Mouse (Mus musculus): ENCODE measurements at regions not wholly inside any gene's neighbourhood (a gene's known extent, or its start where the extent isn't known, plus 50 kb on each side); places are given as distances from the start of the nearest gene placed in this dataset.
"Not testable (repeated sequence)": the region's sequence is repeated elsewhere in the genome, so short reads cannot be mapped to it uniquely, and the experiment has no call there.

DNA sequence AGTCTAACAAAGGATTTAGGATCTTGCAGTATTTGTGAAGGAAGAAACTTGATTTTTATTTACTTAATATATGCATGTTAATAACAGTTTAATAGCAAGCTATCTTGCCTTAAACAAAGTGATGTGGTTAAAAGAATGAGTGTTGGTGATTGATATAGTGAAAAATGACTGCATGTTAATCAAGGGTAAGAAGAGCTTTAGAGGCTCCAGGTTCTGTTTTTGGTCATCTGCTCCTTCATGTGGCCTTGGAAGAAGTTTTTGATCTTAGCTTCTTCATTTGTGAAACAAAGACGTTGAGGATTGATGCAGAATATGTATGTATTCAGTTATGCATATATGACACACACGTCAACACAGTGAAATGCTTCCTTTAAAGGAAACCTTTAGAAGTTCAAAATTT is 97.1 kb upstream of the Palmd start:
- H3K27me3 ChIP-seq (replicated peaks; ENCODE audit: control insufficient read depth, insufficient read depth, low read length): no peaks in the 10 kb centered on the region
- H3K4me1 ChIP-seq (ENCODE audit: control insufficient read depth, insufficient read depth, low read length): no peaks in the 10 kb centered on the region
- no peaks in the 10 kb centered on the region for H3K36me3 ChIP-seq (ENCODE audit: control insufficient read depth, insufficient read depth, low read length)
- TF ChIP-seq CTCF (conservative IDR thresholded peaks at IDR 0.05; ENCODE audit: insufficient read depth, insufficient read length, low read depth, low read length) (no peak), POLR2A (IDR thresholded peaks at IDR 0.05; ENCODE audit: low read depth, low read length) (no peak)
- 86% methylated on average over 2 of the region's 2 CpGs for WGBS
- no peak overlapping the region for H3K27ac ChIP-seq (ENCODE audit: insufficient read depth, low read depth, low read length)
- no peak overlapping the region for H3K4me3 ChIP-seq (ENCODE audit: insufficient read depth, low read depth, low read length)
- DNase-seq: no peak

DNA sequence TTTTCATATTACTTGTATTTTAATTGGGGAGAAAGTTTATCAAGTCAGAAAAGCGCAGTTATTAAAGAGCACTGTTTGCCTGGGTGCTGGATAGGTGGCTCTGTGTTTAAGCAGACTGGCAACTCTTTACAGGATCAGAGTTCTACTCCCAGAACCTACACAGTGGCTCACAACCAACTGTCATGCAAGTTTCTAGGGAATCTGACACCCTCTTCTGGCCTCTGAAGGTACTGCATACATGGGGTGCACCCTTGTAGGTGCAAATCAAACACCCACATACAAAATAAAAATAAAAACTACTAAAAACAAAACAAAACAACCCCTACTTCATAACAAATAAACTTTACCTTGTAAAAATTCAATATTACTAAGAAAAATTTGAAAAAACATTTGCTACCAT is 93.0 kb upstream of the Palmd start:
- TF ChIP-seq CTCF (conservative IDR thresholded peaks at IDR 0.05; ENCODE audit: insufficient read depth, insufficient read length, low read depth, low read length): peak; percentile 49; the same call in 1 of the 2 replicates
- TF ChIP-seq POLR2A (IDR thresholded peaks at IDR 0.05; ENCODE audit: low read depth, low read length): no peak
- Histone ChIP-seq H3K27me3 (replicated peaks; ENCODE audit: control insufficient read depth, insufficient read depth, low read length) (no peaks in the 10 kb centered on the region), H3K4me1 (ENCODE audit: control insufficient read depth, insufficient read depth, low read length) (no peaks in the 10 kb centered on the region), H3K36me3 (ENCODE audit: control insufficient read depth, insufficient read depth, low read length) (no peaks in the 10 kb centered on the region), H3K4me3 (ENCODE audit: insufficient read depth, low read depth, low read length) (no peak overlapping the region), H3K27ac (ENCODE audit: insufficient read depth, low read depth, low read length) (no peak overlapping the region)
- peak; percentile 24 for DNase-seq
- 98% methylated on average over 1 of the region's 1 CpGs for WGBS

DNA sequence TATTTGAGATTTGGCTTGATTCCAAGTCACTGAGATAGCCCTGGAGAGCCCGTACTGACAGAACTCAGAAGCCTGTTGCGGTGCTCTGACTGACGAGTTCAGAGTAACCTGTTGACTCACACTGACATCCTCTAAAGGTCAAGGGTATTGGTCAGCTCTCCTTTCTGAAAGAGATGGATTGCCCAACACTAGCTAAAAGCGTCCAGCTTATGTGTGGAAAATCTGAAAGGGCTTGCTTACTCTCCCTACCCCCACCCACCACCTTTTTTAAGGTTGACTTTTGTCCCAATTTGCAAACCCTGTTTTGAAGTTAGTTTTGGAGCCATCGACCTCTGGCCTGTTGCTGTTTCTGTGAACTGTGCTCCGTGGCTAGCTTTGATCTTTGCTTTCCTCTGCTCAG is 92.4 kb upstream of the Palmd start:
- no peak overlapping the region for H3K4me3 ChIP-seq (ENCODE audit: insufficient read depth, low read depth, low read length)
- H3K27me3 ChIP-seq (replicated peaks; ENCODE audit: control insufficient read depth, insufficient read depth, low read length): no peaks in the 10 kb centered on the region
- no peak overlapping the region for H3K27ac ChIP-seq (ENCODE audit: insufficient read depth, low read depth, low read length)
- H3K4me1 ChIP-seq (ENCODE audit: control insufficient read depth, insufficient read depth, low read length): no peaks in the 10 kb centered on the region
- 47% methylated on average over 6 of the region's 6 CpGs for WGBS
- TF ChIP-seq POLR2A (IDR thresholded peaks at IDR 0.05; ENCODE audit: low read depth, low read length) (no peak), CTCF (conservative IDR thresholded peaks at IDR 0.05; ENCODE audit: insufficient read depth, insufficient read length, low read depth, low read length) (no peak)
- peak; percentile 3 for DNase-seq
- no peaks in the 10 kb centered on the region for H3K36me3 ChIP-seq (ENCODE audit: control insufficient read depth, insufficient read depth, low read length)

DNA sequence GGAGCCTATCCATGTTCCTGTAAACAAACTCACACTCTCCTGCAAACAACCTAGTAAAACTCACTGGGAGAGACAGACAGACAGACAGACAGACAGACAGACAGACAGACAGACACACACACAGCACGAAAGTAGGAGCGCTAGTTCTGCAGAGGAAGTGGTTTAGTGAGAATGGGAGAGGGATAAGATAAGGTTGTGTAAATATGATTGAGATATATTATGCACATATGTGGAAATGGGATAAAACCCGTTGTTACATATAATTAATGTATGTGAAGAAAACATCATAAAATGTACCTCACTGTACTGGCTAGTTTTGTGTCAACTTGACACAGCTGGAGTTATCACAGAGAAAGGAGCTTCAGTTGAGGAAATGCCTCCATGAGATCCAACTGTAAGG is 85.9 kb upstream of the Palmd start:
- H3K27ac ChIP-seq (ENCODE audit: insufficient read depth, low read depth, low read length); DNase-seq; H3K4me1 ChIP-seq (ENCODE audit: control insufficient read depth, insufficient read depth, low read length); H3K36me3 ChIP-seq (ENCODE audit: control insufficient read depth, insufficient read depth, low read length); H3K27me3 ChIP-seq (replicated peaks; ENCODE audit: control insufficient read depth, insufficient read depth, low read length); H3K4me3 ChIP-seq (ENCODE audit: insufficient read depth, low read depth, low read length): not testable (repeated sequence)
- 87% methylated on average over 3 of the region's 3 CpGs for WGBS

DNA sequence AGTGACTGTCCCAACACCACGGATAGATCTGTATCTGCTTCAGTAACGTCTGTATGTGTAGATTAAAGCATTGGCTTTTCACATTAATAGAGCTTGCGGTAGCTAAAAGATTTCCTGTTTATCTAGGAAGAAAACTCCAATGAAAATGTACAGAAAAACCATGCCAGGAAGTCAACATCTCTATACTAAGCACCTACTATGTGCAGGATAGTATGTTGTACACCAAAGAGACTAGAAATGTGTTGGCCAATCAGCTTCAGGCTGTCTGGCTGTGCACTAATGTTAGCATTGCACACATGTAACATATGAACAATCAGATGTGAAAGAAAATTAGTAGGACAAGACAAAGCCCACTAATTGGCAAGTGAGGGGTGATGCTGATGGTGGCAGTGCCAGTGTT is 82.6 kb upstream of the Palmd start:
- H3K4me1 ChIP-seq (ENCODE audit: control insufficient read depth, insufficient read depth, low read length): no peaks in the 10 kb centered on the region
- TF ChIP-seq POLR2A (IDR thresholded peaks at IDR 0.05; ENCODE audit: low read depth, low read length) (no peak), CTCF (conservative IDR thresholded peaks at IDR 0.05; ENCODE audit: insufficient read depth, insufficient read length, low read depth, low read length) (no peak)
- 75% methylated on average over 3 of the region's 3 CpGs for WGBS
- DNase-seq: no peak
- H3K27ac ChIP-seq (ENCODE audit: insufficient read depth, low read depth, low read length): no peak overlapping the region
- no peaks in the 10 kb centered on the region for H3K36me3 ChIP-seq (ENCODE audit: control insufficient read depth, insufficient read depth, low read length)
- no peaks in the 10 kb centered on the region for H3K27me3 ChIP-seq (replicated peaks; ENCODE audit: control insufficient read depth, insufficient read depth, low read length)
- no peak overlapping the region for H3K4me3 ChIP-seq (ENCODE audit: insufficient read depth, low read depth, low read length)

DNA sequence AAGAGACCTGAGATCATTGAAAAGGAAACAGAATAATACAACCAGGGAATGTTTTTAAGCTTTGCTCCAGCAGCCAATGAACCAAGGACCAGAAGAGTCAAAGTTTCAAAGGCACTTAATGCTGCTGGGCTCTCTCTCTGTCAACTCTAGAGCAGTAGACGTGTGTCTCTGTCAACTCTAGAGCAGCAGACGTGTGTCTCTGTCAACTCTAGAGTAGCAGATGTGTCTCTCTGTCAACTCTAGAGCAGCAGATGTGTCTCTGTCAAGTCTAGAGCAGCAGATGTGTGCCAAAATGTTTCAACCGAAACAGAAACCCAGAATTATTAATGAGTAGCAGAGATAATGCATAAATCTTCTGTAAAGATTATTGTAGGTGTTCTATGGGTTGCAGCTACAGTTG is 82.1 kb upstream of the Palmd start:
- TF ChIP-seq CTCF (conservative IDR thresholded peaks at IDR 0.05; ENCODE audit: insufficient read depth, insufficient read length, low read depth, low read length) (no peak), POLR2A (IDR thresholded peaks at IDR 0.05; ENCODE audit: low read depth, low read length) (no peak)
- H3K27me3 ChIP-seq (replicated peaks; ENCODE audit: control insufficient read depth, insufficient read depth, low read length): no peaks in the 10 kb centered on the region
- DNase-seq: no peak
- no peaks in the 10 kb centered on the region for H3K4me1 ChIP-seq (ENCODE audit: control insufficient read depth, insufficient read depth, low read length)
- H3K36me3 ChIP-seq (ENCODE audit: control insufficient read depth, insufficient read depth, low read length): no peaks in the 10 kb centered on the region
- H3K4me3 ChIP-seq (ENCODE audit: insufficient read depth, low read depth, low read length): no peak overlapping the region
- H3K27ac ChIP-seq (ENCODE audit: insufficient read depth, low read depth, low read length): no peak overlapping the region
- 64% methylated on average over 3 of the region's 3 CpGs for WGBS

DNA sequence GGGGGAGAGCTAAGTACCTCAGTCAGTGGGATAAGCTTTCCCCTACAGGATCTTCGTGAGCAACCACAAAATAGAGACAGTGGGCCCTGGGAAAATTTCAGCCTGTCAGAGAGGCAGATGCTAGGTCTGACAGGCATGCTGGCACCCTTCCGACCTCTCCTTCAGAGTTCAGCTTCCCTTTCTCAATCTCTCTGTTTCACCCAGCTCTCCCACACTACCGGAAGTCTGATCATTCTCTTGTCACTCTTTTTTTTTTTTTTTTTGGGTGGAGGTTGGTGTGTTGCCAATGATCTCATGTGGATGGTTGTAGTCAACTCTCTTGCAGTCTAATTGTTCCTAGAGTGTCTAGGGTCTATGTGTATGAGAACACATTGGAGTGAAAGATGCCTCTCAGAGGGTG is 80.6 kb upstream of the Palmd start:
- no peaks in the 10 kb centered on the region for H3K4me1 ChIP-seq (ENCODE audit: control insufficient read depth, insufficient read depth, low read length)
- H3K27me3 ChIP-seq (replicated peaks; ENCODE audit: control insufficient read depth, insufficient read depth, low read length): no peaks in the 10 kb centered on the region
- TF ChIP-seq CTCF (conservative IDR thresholded peaks at IDR 0.05; ENCODE audit: insufficient read depth, insufficient read length, low read depth, low read length) (no peak), POLR2A (IDR thresholded peaks at IDR 0.05; ENCODE audit: low read depth, low read length) (no peak)
- no peak overlapping the region for H3K27ac ChIP-seq (ENCODE audit: insufficient read depth, low read depth, low read length)
- DNase-seq: no peak
- H3K36me3 ChIP-seq (ENCODE audit: control insufficient read depth, insufficient read depth, low read length): no peaks in the 10 kb centered on the region
- WGBS: 56% methylated on average over 3 of the region's 3 CpGs
- H3K4me3 ChIP-seq (ENCODE audit: insufficient read depth, low read depth, low read length): no peak overlapping the region

DNA sequence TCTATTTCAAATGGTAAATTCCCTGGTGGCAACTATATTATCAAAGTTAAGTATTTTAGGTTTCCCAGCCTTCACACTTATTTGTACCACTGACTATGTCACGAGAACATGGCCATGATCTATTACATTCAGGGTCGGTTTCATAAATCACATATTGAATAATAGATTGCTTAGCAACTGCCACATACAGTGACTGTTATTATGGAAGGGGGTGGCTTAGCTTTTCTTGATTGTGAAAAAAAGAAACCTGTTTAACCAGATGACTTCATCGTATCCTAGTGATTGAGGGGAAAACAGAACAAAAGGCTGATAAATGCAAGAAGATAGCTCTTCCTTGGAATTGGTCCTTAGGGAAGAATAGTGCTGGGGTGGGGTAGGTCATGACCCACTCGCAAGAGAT is 76.0 kb upstream of the Palmd start:
- Histone ChIP-seq H3K4me1 (ENCODE audit: control insufficient read depth, insufficient read depth, low read length) (no peaks in the 10 kb centered on the region), H3K36me3 (ENCODE audit: control insufficient read depth, insufficient read depth, low read length) (no peaks in the 10 kb centered on the region), H3K4me3 (ENCODE audit: insufficient read depth, low read depth, low read length) (no peak overlapping the region), H3K27me3 (replicated peaks; ENCODE audit: control insufficient read depth, insufficient read depth, low read length) (no peaks in the 10 kb centered on the region), H3K27ac (ENCODE audit: insufficient read depth, low read depth, low read length) (no peak overlapping the region)
- TF ChIP-seq POLR2A (IDR thresholded peaks at IDR 0.05; ENCODE audit: low read depth, low read length): no peak
- no peak for TF ChIP-seq CTCF (conservative IDR thresholded peaks at IDR 0.05; ENCODE audit: insufficient read depth, insufficient read length, low read depth, low read length)
- 85% methylated on average over 4 of the region's 4 CpGs for WGBS
- no peak for DNase-seq

Data from kidney, adult 2 months (tissue).